Mouse (Mus musculus) lung, adult 2 months (tissue): ENCODE results near the gene H2al1b. TPM values are rescaled to one million over a fixed set of nuclear protein-coding genes. Genes with fewer than 3 reads are reported as not detected.
"Not testable (repeated sequence)": the region's sequence is repeated elsewhere in the genome, so short reads cannot be mapped to it uniquely, and the experiment has no call there.

Experiments used
- DNase-seq: peaks from one replicate; pipeline ENCODE4 v3.0.0; 2022
- H3K4me1 ChIP-seq: fragments of 200-500 bp; 2 replicates; pipeline ENCODE4 v1.6.1; 2011; ENCODE audit warnings: low read length; ENCODE audit not compliant: control insufficient read depth, insufficient read depth
- H3K4me3 ChIP-seq: fragments of 200-500 bp; replicated peaks from 2 replicates; pipeline ENCODE3; 2011; ENCODE audit warnings: low read depth, mild to moderate bottlenecking, control low read depth, low read length; ENCODE audit errors: extremely low read depth
- CTCF ChIP-seq: fragments of 200-500 bp; IDR thresholded peaks from 2 replicates; pipeline ENCODE4 v1.5.1; 2011; ENCODE audit warnings: mild to moderate bottlenecking, low read length, control low read depth; ENCODE audit not compliant: insufficient read depth
- POLR2A ChIP-seq: fragments of 200-500 bp; IDR thresholded peaks from 2 replicates; pipeline ENCODE4 v1.6.1; 2011; ENCODE audit warnings: low read depth, mild to moderate bottlenecking, control low read depth, low read length, borderline replicate concordance; ENCODE audit errors: extremely low read depth
- WGBS: fragments of 180-500 bp; shearing (Covaris S2); methylation state at CpG from one replicate; pipeline ENCODE4 v1.1.7; 2018; 5-methylcytosine and 5-hydroxymethylcytosine counted together
- polyA plus RNA-seq: library from polyadenylated mRNA; depleted of rRNA; stranded (reverse); fragments of >200 nt; gene quantifications from 2 replicates; pipeline ENCODE4 v1.2.3, GENCODE M21; 2012; rRNA removed

H2al1b gene
- not detected in 2 replicates for polyA plus RNA-seq

GRCm38 (mm10) chrX:11302132-11302531 lies at the start of gene H2al1b:
H2al1b (plus strand) TSS chrX:11302432.
- not testable (repeated sequence) for H3K4me3 ChIP-seq, DNase-seq
- 90% methylated on average over 1 of the region's 3 CpGs for whole genome bisulfite sequencing

GRCm38 (mm10) chrX:11254062-11254461 lies 48.2 kb upstream of the H2al1b start:
- Histone ChIP-seq H3K4me3 (no peak overlapping the region), H3K4me1 (peaks cover 4% of the 10 kb centered on the region; the same call in 1 of the 2 replicates)
- TF ChIP-seq POLR2A: no peak
- TF ChIP-seq CTCF: no peak
- no peak for DNase-seq
- 49% methylated on average over 5 of the region's 5 CpGs for WGBS

More at GRCm38 (mm10) chrX:11302132-11302531, at the start of gene H2al1b:
- not testable (repeated sequence) for H3K4me1 ChIP-seq

DNA sequence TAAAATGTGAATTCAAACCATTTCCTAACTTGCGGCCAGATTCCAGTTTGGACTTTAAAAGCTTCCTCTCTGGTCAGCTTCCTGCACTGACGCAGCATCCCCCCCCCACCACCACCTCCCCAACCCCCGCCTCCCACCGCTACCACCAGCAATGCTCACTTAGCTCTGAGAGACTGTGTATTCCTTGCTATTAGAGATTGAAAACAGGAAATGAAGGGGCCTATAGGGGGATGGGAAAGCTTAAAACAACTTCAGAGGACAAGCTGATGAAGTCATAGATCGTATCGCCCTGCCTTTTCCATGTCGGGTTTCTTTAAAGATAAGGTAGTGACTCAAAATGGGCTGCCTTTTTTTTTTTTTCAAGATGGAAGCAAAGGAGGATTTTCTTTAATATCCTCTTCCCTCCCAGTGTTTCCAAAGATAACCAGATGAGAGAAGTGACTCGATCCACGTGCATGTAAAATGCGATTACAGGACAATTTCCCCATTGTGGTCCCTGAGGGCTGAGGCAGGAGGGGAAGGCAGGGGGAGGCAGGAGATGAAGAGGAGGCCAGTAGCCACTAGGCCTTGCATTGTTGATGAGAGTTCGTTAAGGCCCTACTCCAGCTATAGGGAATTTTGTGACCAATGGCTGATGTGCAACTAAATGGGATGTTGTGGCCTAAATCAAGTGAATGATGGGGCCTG lies 47.6 kb upstream of the H2al1b start:
- peaks cover 4% of the 10 kb centered on the region; the same call in 1 of the 2 replicates for H3K4me1 ChIP-seq
- H3K4me3 ChIP-seq: no peak overlapping the region
- TF ChIP-seq POLR2A (no peak), CTCF (no peak)
- DNase-seq: no peak
- 51% methylated on average over 11 of the region's 11 CpGs for WGBS

DNA sequence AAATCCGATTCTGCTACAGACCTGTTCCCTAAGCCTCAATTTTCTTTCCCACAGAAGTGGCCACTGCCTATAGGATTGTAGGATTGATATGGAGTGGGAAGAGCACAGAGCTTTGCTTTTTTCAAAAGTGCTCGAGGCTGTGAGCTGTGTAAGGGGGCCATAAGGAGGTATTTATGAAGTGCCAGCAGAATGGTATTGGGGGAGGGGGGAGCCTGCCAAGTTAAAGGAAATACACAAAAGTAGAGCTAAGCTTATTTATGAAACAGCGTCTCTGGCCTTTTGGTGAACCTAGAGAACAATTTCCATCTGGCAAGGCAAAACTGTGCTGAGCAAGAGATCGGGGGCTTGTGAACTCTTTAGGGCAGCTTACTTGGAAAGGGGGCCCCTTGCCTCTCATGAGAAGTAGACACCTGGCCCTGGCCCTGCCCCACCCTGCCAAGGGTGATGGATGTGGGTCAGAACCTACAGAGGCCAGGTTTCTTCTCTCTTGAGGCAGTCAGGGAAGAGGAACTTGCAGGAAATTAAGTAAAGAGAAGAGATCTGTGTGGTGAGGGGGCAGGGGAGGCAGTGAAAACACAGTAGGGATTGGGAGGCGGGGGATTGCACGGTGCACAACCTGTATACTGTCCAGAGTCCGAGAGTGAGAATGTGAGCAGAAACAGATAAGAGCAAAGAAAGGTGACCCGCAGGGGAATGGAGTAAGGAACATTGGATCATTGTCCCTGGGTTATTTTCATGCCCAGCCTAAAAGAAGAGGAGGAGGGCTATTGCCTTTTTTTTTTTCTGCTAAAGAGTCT lies 46.5 kb upstream of the H2al1b start:
- 74% methylated on average over 8 of the region's 8 CpGs for WGBS
- DNase-seq: no peak
- H3K4me1 ChIP-seq: no peaks in the 10 kb centered on the region; the same call in 1 of the 2 replicates
- TF ChIP-seq CTCF (no peak), POLR2A (no peak)
- H3K4me3 ChIP-seq: no peak overlapping the region

- TF ChIP-seq CTCF: no peak
- no peak for TF ChIP-seq POLR2A
- DNase-seq: no peak
- H3K4me1 ChIP-seq: no peaks in the 10 kb centered on the region
- 79% methylated on average over 8 of the region's 8 CpGs for WGBS
- no peak overlapping the region for H3K4me3 ChIP-seq
These were observed 37.3 kb upstream of the H2al1b start for GRCm38 (mm10) chrX:11264918-11265317.

DNA sequence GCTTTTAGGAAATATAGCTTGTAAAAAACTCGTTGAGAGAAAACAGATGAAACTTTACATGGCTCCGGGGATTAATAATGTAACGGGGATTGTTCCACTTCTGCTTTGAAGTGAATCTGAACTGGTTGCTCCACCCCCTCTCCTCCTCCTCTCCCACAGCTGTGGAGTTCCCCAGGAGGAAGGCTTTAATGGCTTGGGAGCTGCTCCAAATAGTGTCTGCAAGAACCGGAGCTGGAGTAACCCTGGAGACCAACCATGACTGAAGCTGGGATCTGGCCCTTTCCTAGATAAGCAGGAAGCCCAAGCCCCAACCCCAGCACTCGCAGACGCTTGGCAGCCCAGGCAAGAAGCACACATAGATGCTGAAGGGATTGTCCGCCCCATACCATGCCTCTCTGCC lies 34.4 kb upstream of the H2al1b start:
- WGBS: 53% methylated on average over 7 of the region's 7 CpGs
- H3K4me3 ChIP-seq: no peak overlapping the region
- TF ChIP-seq POLR2A (no peak), CTCF (no peak)
- no peaks in the 10 kb centered on the region for H3K4me1 ChIP-seq
- DNase-seq: no peak

GRCm38 (mm10) chrX:11269074-11269473 lies 33.2 kb upstream of the H2al1b start:
- WGBS: 79% methylated on average over 3 of the region's 3 CpGs
- no peak for TF ChIP-seq POLR2A
- no peak for TF ChIP-seq CTCF
- DNase-seq: no peak
- no peaks in the 10 kb centered on the region for H3K4me1 ChIP-seq
- no peak overlapping the region for H3K4me3 ChIP-seq

- no peak overlapping the region for H3K4me3 ChIP-seq
- DNase-seq: no peak
- no peak for TF ChIP-seq POLR2A
- no peak for TF ChIP-seq CTCF
- no peaks in the 10 kb centered on the region for H3K4me1 ChIP-seq
- 71% methylated on average over 3 of the region's 3 CpGs for WGBS
These were observed 29.0 kb upstream of the H2al1b start for GRCm38 (mm10) chrX:11273190-11273589.

- H3K4me1 ChIP-seq: no peaks in the 10 kb centered on the region
- no peak overlapping the region for H3K4me3 ChIP-seq
- 66% methylated on average over 6 of the region's 6 CpGs for WGBS
- no peak for TF ChIP-seq CTCF
- TF ChIP-seq POLR2A: no peak
- DNase-seq: no peak
These were observed 25.1 kb upstream of the H2al1b start for GRCm38 (mm10) chrX:11277083-11277482.

DNA sequence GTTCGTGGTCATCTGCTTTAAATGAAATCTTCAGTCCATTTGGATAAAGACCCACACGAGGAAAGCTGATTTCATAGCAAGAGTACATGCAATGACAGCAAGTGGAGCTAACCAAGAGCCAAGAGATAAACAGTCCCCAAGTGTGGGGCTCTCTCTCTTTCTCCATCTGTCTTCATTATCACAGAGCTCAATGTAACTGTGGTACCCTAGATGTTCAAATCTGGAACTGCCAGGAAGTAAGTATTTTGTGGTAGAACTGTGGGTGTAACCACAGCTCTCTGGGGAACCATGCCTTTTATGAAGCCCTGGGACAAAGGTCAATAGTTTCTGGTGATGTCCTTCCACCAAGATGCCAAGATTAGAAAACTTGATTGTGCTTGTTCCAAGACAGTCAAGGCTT lies 21.5 kb upstream of the H2al1b start:
- TF ChIP-seq CTCF: no peak
- WGBS: 65% methylated on average over 2 of the region's 2 CpGs
- Histone ChIP-seq H3K4me1 (no peaks in the 10 kb centered on the region), H3K4me3 (no peak overlapping the region)
- no peak for DNase-seq
